Mouse (Mus musculus) stomach, embryonic 14.5 days (tissue): ENCODE data around the gene F11r. TPM values are rescaled to one million over a fixed set of nuclear protein-coding genes. Genes with fewer than 3 reads are reported as not detected.
A peak's percentile ranks its signal among the peaks of the same experiment; 100 is the strongest.
"Not testable (repeated sequence)": the region's sequence is repeated elsewhere in the genome, so short reads cannot be mapped to it uniquely, and the experiment has no call there.

Experiments used
- ATAC-seq: fragments of 200-750 bp; cut with Nextera tagmentation; 2 replicates; pipeline ENCODE4 v1.8.0; 2017; ENCODE audit warnings: low read depth, moderate TSS enrichment; ENCODE audit not compliant: insufficient number of reproducible peaks, insufficient read depth, low FRiP score
- H3K27ac ChIP-seq: fragments of 300-500 bp; sonication (generic); 2 replicates; pipeline ENCODE4 v1.5.1; 2014; ENCODE audit warnings: mild to moderate bottlenecking, low read length, moderate library complexity, mixed read lengths
- H3K27me3 ChIP-seq: fragments of 300-500 bp; sonication (generic); 2 replicates; pipeline ENCODE4 v1.6.1; 2014; ENCODE audit warnings: low read length, control low read depth, mixed read lengths; ENCODE audit not compliant: control insufficient read depth, insufficient read depth
- H3K36me3 ChIP-seq: fragments of 300-500 bp; sonication (generic); 2 replicates; pipeline ENCODE4 v1.6.1; 2014; ENCODE audit warnings: mild to moderate bottlenecking, control low read depth, low read length, moderate library complexity, mixed read lengths; ENCODE audit not compliant: control insufficient read depth, insufficient read depth
- H3K4me1 ChIP-seq: fragments of 300-500 bp; sonication (generic); 2 replicates; pipeline ENCODE4 v1.6.1; 2014; ENCODE audit warnings: low read length, control low read depth, mixed read lengths; ENCODE audit not compliant: control insufficient read depth, insufficient read depth
- H3K4me2 ChIP-seq: fragments of 300-500 bp; sonication (generic); replicated peaks from 2 replicates; pipeline ENCODE4 v1.6.1; 2014; ENCODE audit warnings: low read depth, low read length, control low read depth
- H3K4me3 ChIP-seq: fragments of 300-500 bp; sonication (generic); 2 replicates; pipeline ENCODE4 v1.5.1; 2014; ENCODE audit warnings: low read depth, low read length, control low read depth
- H3K9ac ChIP-seq: fragments of 300-500 bp; sonication (generic); replicated peaks from 2 replicates; pipeline ENCODE4 v1.6.1; 2014; ENCODE audit warnings: low read depth, mild to moderate bottlenecking, control low read depth, low read length, moderate library complexity, mixed read lengths
- H3K9me3 ChIP-seq: fragments of 300-500 bp; sonication (generic); 2 replicates; pipeline ENCODE4 v1.6.1; 2016; ENCODE audit warnings: low read depth, low read length, control low read depth; ENCODE audit not compliant: control insufficient read depth
- WGBS: fragments of 180-500 bp; shearing (Covaris S2); extraction: QIAGEN DNeasy Blood & Tissue Kit; methylation state at CpG from one replicate; pipeline ENCODE4 v1.1.7; 2014; 5-methylcytosine and 5-hydroxymethylcytosine counted together
- polyA plus RNA-seq: library from polyadenylated mRNA; unstranded; fragments of >200 nt; fragmentation: Nextera tagmentation; extraction: Ambion mirVana; gene quantifications from 2 replicates; pipeline ENCODE4 v1.2.1, GENCODE M21; 2014

The F11r gene
- polyA plus RNA-seq, 1 experiment from 2014 or later = 119 TPM

DNA sequence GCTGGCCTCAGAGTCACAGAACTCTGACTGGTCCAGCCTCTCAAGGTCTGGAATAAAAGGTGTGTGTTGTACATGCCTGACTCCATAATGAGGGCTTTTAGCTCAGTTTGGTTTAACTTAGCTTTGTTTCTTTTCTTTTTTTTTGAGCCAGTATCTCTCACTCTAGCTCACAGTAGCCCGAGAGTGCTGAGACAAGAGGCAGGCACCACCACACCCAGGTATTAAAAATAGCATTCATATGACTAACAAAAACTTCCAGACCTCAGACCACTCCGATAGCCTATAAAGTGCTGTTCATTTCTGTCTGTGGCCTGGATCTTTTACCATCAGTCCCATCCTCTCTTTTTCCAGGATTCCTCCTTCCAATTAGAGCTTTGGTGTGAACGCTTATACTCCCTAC is 32.3 kb downstream of the F11r start:
- H3K9me3 ChIP-seq = no peaks in the 10 kb centered on the region
- no peaks in the 10 kb centered on the region for H3K27me3 ChIP-seq
- no peaks in the 10 kb centered on the region for H3K36me3 ChIP-seq
- H3K4me3 ChIP-seq = no peak overlapping the region
- no peak overlapping the region for H3K9ac ChIP-seq
- H3K27ac ChIP-seq = no peak overlapping the region
- no peak for ATAC-seq
- 82% methylated on average over 3 of the region's 3 CpGs for WGBS
- no peak overlapping the region for H3K4me2 ChIP-seq
- no peaks in the 10 kb centered on the region for H3K4me1 ChIP-seq

DNA sequence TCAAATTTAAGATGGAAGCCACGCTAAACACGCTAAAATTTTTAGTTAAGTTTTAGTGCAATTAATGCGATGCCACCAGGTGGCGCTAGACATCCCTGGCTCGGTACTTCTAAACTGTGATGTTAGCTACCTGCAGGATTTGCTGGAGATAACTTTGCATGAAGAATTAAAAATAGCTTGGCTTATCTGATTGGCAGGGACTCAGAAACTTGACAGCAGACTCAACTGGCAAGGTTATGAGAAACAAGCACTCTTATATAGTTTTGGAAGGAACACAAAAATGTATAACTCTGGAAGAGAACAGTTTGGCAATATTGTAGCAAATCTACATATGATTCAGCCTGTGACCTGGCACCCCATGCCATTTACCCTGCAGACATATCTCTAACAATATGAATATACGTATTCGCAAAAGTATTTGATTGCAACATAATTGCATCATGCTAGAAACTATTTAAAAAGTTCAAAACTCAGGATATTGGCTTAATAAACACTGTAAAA is 33.1 kb downstream of the F11r start:
- H3K9ac ChIP-seq = no peak overlapping the region
- H3K9me3 ChIP-seq = no peaks in the 10 kb centered on the region
- no peak overlapping the region for H3K27ac ChIP-seq
- H3K27me3 ChIP-seq = no peaks in the 10 kb centered on the region
- no peak overlapping the region for H3K4me2 ChIP-seq
- WGBS = 31% methylated on average over 7 of the region's 7 CpGs
- no peaks in the 10 kb centered on the region for H3K4me1 ChIP-seq
- no peak for ATAC-seq
- no peak overlapping the region for H3K4me3 ChIP-seq
- no peaks in the 10 kb centered on the region for H3K36me3 ChIP-seq

DNA sequence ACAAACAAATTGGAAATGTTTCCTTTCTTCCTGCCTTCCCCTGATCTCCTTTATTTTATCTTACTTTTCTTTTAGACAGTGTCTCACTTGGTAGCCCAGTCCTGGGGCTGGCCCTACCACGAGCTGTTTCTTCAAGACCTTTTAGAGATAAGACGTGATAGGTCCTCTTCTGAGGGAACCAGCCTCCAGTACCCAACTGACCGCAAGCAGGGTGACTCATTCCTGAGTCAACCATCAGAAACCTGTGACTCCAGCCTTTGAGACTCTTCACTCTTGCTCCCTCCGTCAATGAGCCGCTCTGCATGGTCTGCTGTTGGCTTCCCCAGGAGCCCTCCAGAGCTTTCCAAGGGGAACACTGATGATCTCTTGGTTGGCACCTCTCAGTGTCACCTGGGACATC is 33.6 kb downstream of the F11r start:
- Histone ChIP-seq H3K4me2 (no peak overlapping the region), H3K27ac (no peak overlapping the region), H3K9me3 (no peaks in the 10 kb centered on the region), H3K36me3 (no peaks in the 10 kb centered on the region), H3K4me1 (no peaks in the 10 kb centered on the region), H3K4me3 (no peak overlapping the region), H3K27me3 (no peaks in the 10 kb centered on the region), H3K9ac (no peak overlapping the region)
- no peak for ATAC-seq
- WGBS = 81% methylated on average over 5 of the region's 5 CpGs

DNA sequence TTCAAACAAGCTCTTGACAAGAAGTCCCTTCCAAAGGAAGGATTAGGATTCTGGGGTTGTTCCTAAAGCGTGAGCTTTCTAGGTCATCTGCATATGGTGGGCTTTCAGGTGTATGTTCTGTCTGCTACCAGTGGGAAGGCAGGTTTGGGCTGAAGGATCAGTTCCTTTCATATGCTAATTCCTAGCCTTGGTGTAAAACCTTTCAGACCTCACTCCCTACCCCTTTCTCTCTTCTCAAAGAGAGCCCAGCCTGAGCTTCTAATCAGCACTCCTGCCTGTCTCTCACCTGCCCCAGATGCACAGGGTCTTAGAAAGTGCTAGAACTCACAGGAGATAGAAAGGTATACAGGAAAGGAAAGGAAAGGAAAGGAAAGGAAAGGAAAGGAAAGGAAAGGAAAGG is 34.1 kb downstream of the F11r start:
- Histone ChIP-seq H3K9ac (no peak overlapping the region), H3K4me2 (no peak overlapping the region), H3K36me3 (no peaks in the 10 kb centered on the region), H3K4me3 (no peak overlapping the region), H3K27me3 (no peaks in the 10 kb centered on the region), H3K9me3 (no peaks in the 10 kb centered on the region), H3K27ac (no peak overlapping the region), H3K4me1 (no peaks in the 10 kb centered on the region)
- WGBS = 77% methylated on average over 1 of the region's 1 CpGs
- no peak for ATAC-seq

DNA sequence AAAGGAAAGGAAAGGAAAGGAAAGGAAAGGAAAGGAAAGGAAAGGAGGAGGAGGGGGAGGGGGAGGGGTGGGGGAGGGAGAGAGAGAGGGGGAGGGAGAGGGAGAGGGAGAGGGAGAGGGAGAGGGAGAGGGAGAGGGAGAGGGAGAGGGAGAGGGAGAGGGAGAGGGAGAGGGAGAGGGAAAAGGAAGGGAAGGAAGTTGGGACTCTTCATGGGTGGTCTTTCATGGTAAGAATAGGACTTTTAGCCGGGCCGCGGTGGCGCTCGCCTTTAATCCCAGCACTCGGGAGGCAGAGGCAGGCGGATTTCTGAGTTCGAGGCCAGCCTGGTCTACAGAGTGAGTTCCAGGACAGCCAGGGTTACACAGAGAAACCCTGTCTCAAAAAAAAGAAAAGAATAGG is 34.6 kb downstream of the F11r start:
- not testable (repeated sequence) for H3K27ac ChIP-seq, H3K9me3 ChIP-seq, H3K27me3 ChIP-seq, H3K4me3 ChIP-seq, H3K9ac ChIP-seq, H3K36me3 ChIP-seq, ATAC-seq, H3K4me2 ChIP-seq, H3K4me1 ChIP-seq
- 95% methylated on average over 8 of the region's 8 CpGs for WGBS

DNA sequence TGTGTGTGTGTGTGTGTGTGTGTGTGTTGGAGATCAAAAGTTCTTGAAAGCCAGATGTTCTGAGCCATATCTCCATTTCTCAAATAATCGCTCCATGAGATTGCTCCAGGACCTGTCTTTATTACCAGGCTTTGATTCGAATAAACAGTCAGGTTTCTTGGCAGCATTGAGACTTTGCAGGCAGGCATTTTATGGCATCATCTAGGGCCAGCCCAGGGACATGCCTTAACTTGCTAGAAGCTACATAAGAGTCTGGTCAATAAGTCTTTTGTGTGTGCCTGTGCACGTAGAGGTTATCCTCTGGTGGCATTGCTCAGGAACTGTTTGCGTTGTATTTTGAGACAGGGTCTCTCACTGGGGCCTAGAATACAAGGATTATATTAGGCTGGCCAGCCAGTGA is 36.2 kb downstream of the F11r start:
- no peak for ATAC-seq
- 0 out of 2 replicates have a peak, but pooled peaks cover 5% of the 10 kb centered on the region for H3K4me1 ChIP-seq
- WGBS = 58% methylated on average over 4 of the region's 4 CpGs
- H3K4me3 ChIP-seq = no peak overlapping the region
- H3K36me3 ChIP-seq = no peaks in the 10 kb centered on the region
- no peak overlapping the region for H3K4me2 ChIP-seq
- no peaks in the 10 kb centered on the region for H3K9me3 ChIP-seq
- no peak overlapping the region for H3K9ac ChIP-seq
- no peak overlapping the region for H3K27ac ChIP-seq
- H3K27me3 ChIP-seq = no peaks in the 10 kb centered on the region

DNA sequence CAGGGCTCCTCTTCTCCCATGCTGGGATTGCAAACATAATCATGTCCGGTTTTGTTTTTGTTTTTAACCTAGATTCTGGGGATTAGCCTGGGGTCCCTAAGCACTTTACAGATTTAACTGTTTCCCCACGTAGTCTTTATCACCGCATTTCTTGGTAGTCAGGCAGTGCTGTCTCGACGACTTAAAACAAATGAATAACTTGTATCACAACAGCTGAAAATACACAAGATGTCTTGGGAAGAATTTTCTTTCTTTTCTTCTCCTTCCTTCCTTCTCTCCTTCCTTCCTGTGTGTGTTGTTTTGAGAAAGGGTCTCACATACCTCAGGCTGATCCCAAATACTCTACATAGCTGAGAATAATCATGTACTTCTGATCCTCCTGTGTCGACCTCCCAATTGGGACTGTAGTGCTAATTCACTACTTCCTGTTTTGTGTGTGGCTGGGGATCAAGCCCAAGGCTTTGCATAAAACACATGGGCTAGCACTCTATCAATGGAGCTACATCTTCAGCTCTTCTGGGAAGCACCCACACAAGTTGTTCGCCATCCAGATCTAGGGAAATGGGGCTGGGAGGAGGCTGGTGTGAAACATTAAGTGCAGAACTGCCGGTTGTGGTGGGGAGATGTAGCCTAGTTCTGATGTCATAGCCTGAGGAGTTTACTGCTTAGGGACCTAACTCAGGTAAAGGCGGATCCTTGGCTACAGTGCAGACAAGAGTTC is 36.7 kb downstream of the F11r start:
- Histone ChIP-seq H3K4me1 (0 out of 2 replicates have a peak, but pooled peaks cover 5% of the 10 kb centered on the region), H3K36me3 (no peaks in the 10 kb centered on the region), H3K9me3 (no peaks in the 10 kb centered on the region), H3K27me3 (no peaks in the 10 kb centered on the region), H3K9ac (no peak overlapping the region), H3K4me2 (no peak overlapping the region), H3K4me3 (no peak overlapping the region), H3K27ac (no peak overlapping the region)
- WGBS = 65% methylated on average over 9 of the region's 9 CpGs
- no peak for ATAC-seq

DNA sequence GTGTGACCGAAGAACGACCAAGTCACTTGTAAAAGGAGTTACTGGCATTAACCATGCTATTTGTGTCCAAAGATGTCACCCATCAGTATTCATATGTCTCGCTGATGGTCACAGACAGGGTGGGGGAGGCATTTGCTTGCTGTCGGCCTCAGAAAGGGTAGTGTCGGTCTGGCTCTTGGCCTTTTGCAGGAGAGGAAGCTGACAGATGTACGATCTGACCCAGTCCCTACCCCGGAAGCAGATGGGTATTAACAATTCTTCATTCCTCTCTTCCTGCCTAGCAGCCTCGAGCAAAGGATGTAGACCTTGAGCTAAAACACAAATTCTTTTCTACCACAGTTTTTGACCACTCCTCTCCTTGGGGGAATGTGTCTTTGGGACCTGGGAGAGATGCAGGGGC is 39.8 kb downstream of the F11r start:
- H3K4me1 ChIP-seq = 0 out of 2 replicates have a peak, but pooled peaks cover 5% of the 10 kb centered on the region
- no peak overlapping the region for H3K9ac ChIP-seq
- no peak overlapping the region for H3K4me2 ChIP-seq
- no peaks in the 10 kb centered on the region for H3K36me3 ChIP-seq
- H3K4me3 ChIP-seq = no peak overlapping the region
- no peaks in the 10 kb centered on the region for H3K27me3 ChIP-seq
- H3K9me3 ChIP-seq = no peaks in the 10 kb centered on the region
- peak overlapping the region; percentile 75 for H3K27ac ChIP-seq
- ATAC-seq = no peak
- 61% methylated on average over 8 of the region's 8 CpGs for WGBS
